Mouse (Mus musculus) embryonic fibroblast, embryonic 13.5 days (primary cell): ENCODE results near the gene Tnrc6a.

ENCODE experiments used
- CTCF ChIP-seq: IDR thresholded peaks from 2 replicates; pipeline ENCODE4 v1.5.1; 2011; ENCODE audit warnings: mild to moderate bottlenecking, control low read depth, low read length, moderate library complexity, borderline replicate concordance; ENCODE audit not compliant: insufficient read depth
- POLR2A ChIP-seq: IDR thresholded peaks from 2 replicates; pipeline ENCODE4 v1.6.1; 2011; ENCODE audit warnings: low read depth, mild to moderate bottlenecking, control low read depth, low read length, moderate library complexity

GRCm38 (mm10) chr7:123126056-123126455 lies 2.4 kb downstream of the Tnrc6a start:
- TF ChIP-seq POLR2A, result no peak
- TF ChIP-seq CTCF, result no peak
